Mouse (Mus musculus) Patski (cell line): ENCODE data around the gene Nup210l. TPM values are rescaled to one million over a fixed set of nuclear protein-coding genes. Genes with fewer than 3 reads are reported as not detected.

Experiments
- ATAC-seq: fragments of 100-300 bp; one replicate; pipeline ENCODE4 v1.8.0; 2021
- CTCF ChIA-PET: fragments of 350-600 bp; sonication (Branson Sonifier 250); formaldehyde crosslinking; loops from one replicate; lab custom pipeline; 2022; ENCODE audit warnings: inconsistent platforms; lab: Charles Lee
- POLR2A ChIA-PET: fragments of 350-600 bp; sonication (Branson Sonifier 250); formaldehyde crosslinking; loops from one replicate; lab custom pipeline; 2022; ENCODE audit warnings: antibody characterized with exemption, inconsistent platforms; lab: Charles Lee
- DNase-seq: peaks from one replicate; pipeline ENCODE4 v3.0.0-alpha.2; 2011; ENCODE audit warnings: low read depth, low spot score
- H3K27me3 ChIP-seq: fragments of 371-371 bp; one replicate; pipeline ENCODE4 v1.5.1; 2021
- CTCF ChIP-seq: fragments of 100-300 bp; IDR thresholded peaks from one replicate; pipeline ENCODE4 v1.5.1; 2021
- in situ Hi-C: fragments of 300-500 bp; cut with MboI; formaldehyde crosslinking; loops from 3 replicates; pipeline ENCODE4 v1.11.1; 2018; ENCODE audit warnings: low pct_unique_long_range_greater_than_20kb, mixed read lengths
- polyA plus RNA-seq: library from polyadenylated mRNA; unstranded; gene quantifications from one replicate; pipeline ENCODE4 v1.2.3, GENCODE M21; 2021

The Nup210l gene
- polyA plus RNA-seq, 1 experiment from 2014 or later = 0.46 TPM

- ATAC-seq (no peak), DNase-seq (no peak)
- ChIA-PET POLR2A (no interaction called here), CTCF (interaction anchor here (1.1 to 2.6 kb wide), 2 partner anchors 10 to 73 kb away, joined by 3 to 7 read pairs; no protein-coding TSS in a partner anchor)
- in situ Hi-C loops = no loop called here
- H3K27me3 ChIP-seq = no peaks in the 10 kb centered on the region
- TF ChIP-seq CTCF = no peak
These were observed 90.8 kb downstream of the Nup210l start for GRCm38 (mm10) chr3:90194759-90195158.

- ATAC-seq (no peak), DNase-seq (no peak)
- ChIA-PET POLR2A (no interaction called here), CTCF (interaction anchor here (1.0 to 2.6 kb wide), 4 partner anchors 9 to 74 kb away, joined by 3 to 7 read pairs (median 4); no protein-coding TSS in a partner anchor)
- H3K27me3 ChIP-seq = no peaks in the 10 kb centered on the region
- TF ChIP-seq CTCF = no peak
- in situ Hi-C loops = no loop called here
These were observed 91.7 kb downstream of the Nup210l start for GRCm38 (mm10) chr3:90195644-90196043.

- no peaks in the 10 kb centered on the region for H3K27me3 ChIP-seq
- no peak for TF ChIP-seq CTCF
- ATAC-seq (no peak), DNase-seq (no peak)
- ChIA-PET CTCF (interaction anchor here (0.6 to 1.6 kb wide), 5 partner anchors 8 to 120 kb away, joined by 3 to 4 read pairs (median 3); no protein-coding TSS in a partner anchor), POLR2A (interaction anchor here (0.5 kb wide), 1 partner anchor 79 kb away, joined by 4 read pairs; no protein-coding TSS in a partner anchor)
- in situ Hi-C loops = no loop called here
These were observed 93.6 kb downstream of the Nup210l start for GRCm38 (mm10) chr3:90197548-90197947.

GRCm38 (mm10) chr3:90202884-90203283 is 99.0 kb downstream of the Nup210l start:
- no peaks in the 10 kb centered on the region for H3K27me3 ChIP-seq
- in situ Hi-C loops = no loop called here
- no peak for ATAC-seq
- ChIA-PET POLR2A (interaction anchor here (1.0 to 2.6 kb wide), 3 partner anchors 10 to 123 kb away, joined by 3 to 9 read pairs (median 3); partner anchors contain the start of genes Rab13 and Rps27), CTCF (interaction anchor here (1.0 to 2.4 kb wide), 7 partner anchors 10 to 70 kb away, joined by 3 to 12 read pairs (median 3); no protein-coding TSS in a partner anchor)
- no peak for TF ChIP-seq CTCF
- DNase-seq = peak; percentile 35

- in situ Hi-C loops = no loop called here
- DNase-seq = peak; percentile 97
- ChIA-PET POLR2A (interaction anchor here (0.5 to 2.6 kb wide), 4 partner anchors 9 to 1800 kb away, joined by 3 to 9 read pairs (median 4); no protein-coding TSS in a partner anchor), CTCF (interaction anchor here (0.9 to 2.4 kb wide), 9 partner anchors 8 to 134 kb away, joined by 3 to 12 read pairs (median 3); no protein-coding TSS in a partner anchor)
- no peak for TF ChIP-seq CTCF
- ATAC-seq = peak; percentile 97
- no peaks in the 10 kb centered on the region for H3K27me3 ChIP-seq
These were observed 99.7 kb downstream of the Nup210l start for GRCm38 (mm10) chr3:90203619-90204018.

GRCm38 (mm10) chr3:90204582-90204981 is 100.7 kb downstream of the Nup210l start:
- DNase-seq = no peak
- peak; percentile 58 for TF ChIP-seq CTCF
- POLR2A ChIA-PET = interaction anchor here (2.6 kb wide), 1 partner anchor 8 kb away, joined by 9 read pairs; no protein-coding TSS in a partner anchor
- no peaks in the 10 kb centered on the region for H3K27me3 ChIP-seq
- CTCF ChIA-PET = interaction anchor here (0.9 to 2.0 kb wide), 8 partner anchors 9 to 169 kb away, joined by 3 to 7 read pairs (median 4); no protein-coding TSS in a partner anchor
- in situ Hi-C loops = no loop called here
- ATAC-seq = no peak

- DNase-seq (no peak), ATAC-seq (peak; percentile 3)
- ChIA-PET CTCF (interaction anchor here (1.0 kb wide), 1 partner anchor 9 kb away, joined by 3 read pairs; no protein-coding TSS in a partner anchor), POLR2A (no interaction called here)
- TF ChIP-seq CTCF = no peak
- no peaks in the 10 kb centered on the region for H3K27me3 ChIP-seq
- in situ Hi-C loops = no loop called here
These were observed 104.7 kb downstream of the Nup210l start for GRCm38 (mm10) chr3:90208662-90209061.

- in situ Hi-C loops = no loop called here
- ATAC-seq (no peak), DNase-seq (no peak)
- no peak for TF ChIP-seq CTCF
- H3K27me3 ChIP-seq = no peaks in the 10 kb centered on the region
- ChIA-PET POLR2A (no interaction called here), CTCF (interaction anchor here (1.3 kb wide), 1 partner anchor 164 kb away, joined by 3 read pairs; no protein-coding TSS in a partner anchor)
These were observed 106.1 kb downstream of the Nup210l start for GRCm38 (mm10) chr3:90209908-90210566.

GRCm38 (mm10) chr3:90211475-90212398 is 107.8 kb downstream of the Nup210l start:
- in situ Hi-C loops = no loop called here
- ChIA-PET CTCF (interaction anchor here (1.3 to 1.4 kb wide), 2 partner anchors 79 to 162 kb away, joined by 3 to 4 read pairs; no protein-coding TSS in a partner anchor), POLR2A (interaction anchor here (1.4 to 1.7 kb wide), 2 partner anchors 8 to 10 kb away, joined by 4 to 9 read pairs; no protein-coding TSS in a partner anchor)
- no peaks in the 10 kb centered on the region for H3K27me3 ChIP-seq
- no peak for ATAC-seq
- no peak for DNase-seq
- no peak for TF ChIP-seq CTCF
